Mouse (Mus musculus) heart, embryonic 16.5 days (tissue): Measurements from ENCODE around the gene Rhbdl2. TPM values are rescaled to one million over a fixed set of nuclear protein-coding genes. Genes with fewer than 3 reads are reported as not detected.

Experiments
- ATAC-seq: fragments of 200-750 bp; cut with Nextera tagmentation; replicated peaks from 2 replicates; pipeline ENCODE4 v1.8.0; 2017; ENCODE audit warnings: moderate number of reproducible peaks; ENCODE audit not compliant: insufficient read depth, low FRiP score; ENCODE audit errors: extremely low read depth
- H3K27ac ChIP-seq: fragments of 300-500 bp; sonication (generic); 2 replicates; pipeline ENCODE4 v1.5.1; 2014; ENCODE audit warnings: mild to moderate bottlenecking, low read length, control low read depth, moderate library complexity
- H3K27me3 ChIP-seq: fragments of 300-500 bp; sonication (generic); 2 replicates; pipeline ENCODE4 v1.6.1; 2014; ENCODE audit warnings: low read length, mixed read lengths; ENCODE audit not compliant: control insufficient read depth, insufficient read depth
- H3K36me3 ChIP-seq: fragments of 300-500 bp; sonication (generic); 2 replicates; pipeline ENCODE4 v1.6.1; 2014; ENCODE audit not compliant: control insufficient read depth, insufficient read depth
- H3K4me1 ChIP-seq: fragments of 300-500 bp; sonication (generic); 2 replicates; pipeline ENCODE4 v1.6.1; 2014; ENCODE audit warnings: low read length, mixed read lengths; ENCODE audit not compliant: control insufficient read depth, insufficient read depth
- H3K4me2 ChIP-seq: fragments of 300-500 bp; sonication (generic); 2 replicates; pipeline ENCODE4 v1.6.1; 2014; ENCODE audit warnings: low read depth, mild to moderate bottlenecking, control low read depth, low read length
- H3K4me3 ChIP-seq: fragments of 300-500 bp; sonication (generic); 2 replicates; pipeline ENCODE4 v1.5.1; 2014; ENCODE audit warnings: mild to moderate bottlenecking, control low read depth, low read length
- H3K9ac ChIP-seq: fragments of 300-500 bp; sonication (generic); 2 replicates; pipeline ENCODE4 v1.6.1; 2014; ENCODE audit warnings: low read length, control low read depth
- H3K9me3 ChIP-seq: fragments of 300-500 bp; sonication (generic); replicated peaks from 2 replicates; pipeline ENCODE4 v1.6.1; 2016; ENCODE audit warnings: low read length; ENCODE audit not compliant: control insufficient read depth
- WGBS: fragments of 180-500 bp; shearing (Covaris S2); extraction: QIAGEN DNeasy Blood & Tissue Kit; methylation state at CpG from one replicate; pipeline ENCODE4 v1.1.7; 2014; 5-methylcytosine and 5-hydroxymethylcytosine counted together
- polyA plus RNA-seq: library from polyadenylated mRNA; unstranded; fragments of >200 nt; fragmentation: Nextera tagmentation; extraction: Ambion mirVana; gene quantifications from 2 replicates; pipeline ENCODE4 v1.2.1, GENCODE M21; 2015

Gene Rhbdl2
- polyA plus RNA-seq: 3.4 and 4.1 TPM in 2 replicates

- H3K27ac ChIP-seq: peak within 1 kb of the TSS; percentile 59
Observed at GRCm38 (mm10) chr4:123787191-123787985, at the start of gene Rhbdl2. Gene Rhbdl2, plus strand, starts transcription at chr4:123787874.

GRCm38 (mm10) chr4:123738708-123739107 lies 49.0 kb upstream of the Rhbdl2 start:
- H3K36me3 ChIP-seq: peaks cover 46% of the 10 kb centered on the region
- no peak for ATAC-seq
- H3K4me2 ChIP-seq: no peak overlapping the region
- no peaks in the 10 kb centered on the region for H3K27me3 ChIP-seq
- no peaks in the 10 kb centered on the region for H3K9me3 ChIP-seq
- no peak overlapping the region for H3K4me3 ChIP-seq
- no peak overlapping the region for H3K9ac ChIP-seq
- 94% methylated on average over 4 of the region's 4 CpGs for WGBS
- H3K27ac ChIP-seq: no peak overlapping the region
- no peaks in the 10 kb centered on the region for H3K4me1 ChIP-seq

More at GRCm38 (mm10) chr4:123787191-123787985, at the start of gene Rhbdl2:
- H3K36me3 ChIP-seq: no peaks in the 10 kb centered on the region
- H3K4me2 ChIP-seq: peak within 1 kb of the TSS; percentile 66
- WGBS: 23% methylated on average over 12 of the region's 12 CpGs
- peaks cover 13% of the 10 kb centered on the region for H3K4me1 ChIP-seq
- H3K4me3 ChIP-seq: peak within 1 kb of the TSS; percentile 33
- peak within 1 kb of the TSS; percentile 58 for H3K9ac ChIP-seq
- peak; percentile 95 for ATAC-seq
- H3K9me3 ChIP-seq: no peaks in the 10 kb centered on the region
- H3K27me3 ChIP-seq: no peaks in the 10 kb centered on the region

GRCm38 (mm10) chr4:123742891-123743290 lies 44.8 kb upstream of the Rhbdl2 start:
- Histone ChIP-seq H3K4me2 (no peak overlapping the region), H3K4me1 (0 out of 2 replicates have a peak, but pooled peaks cover 2% of the 10 kb centered on the region), H3K27me3 (no peaks in the 10 kb centered on the region), H3K9me3 (no peaks in the 10 kb centered on the region), H3K36me3 (peaks cover 28% of the 10 kb centered on the region), H3K9ac (no peak overlapping the region), H3K27ac (no peak overlapping the region), H3K4me3 (no peak overlapping the region)
- ATAC-seq: no peak
- WGBS: 93% methylated on average over 1 of the region's 1 CpGs

- 86% methylated on average over 4 of the region's 4 CpGs for WGBS
- H3K4me2 ChIP-seq: no peak overlapping the region
- peaks cover 12% of the 10 kb centered on the region for H3K4me1 ChIP-seq
- H3K27me3 ChIP-seq: no peaks in the 10 kb centered on the region
- H3K9me3 ChIP-seq: no peaks in the 10 kb centered on the region
- no peak overlapping the region for H3K4me3 ChIP-seq
- H3K36me3 ChIP-seq: peaks cover 14% of the 10 kb centered on the region
- no peak overlapping the region for H3K27ac ChIP-seq
- H3K9ac ChIP-seq: no peak overlapping the region
- ATAC-seq: no peak
Observed at GRCm38 (mm10) chr4:123745221-123745775, 42.4 kb upstream of the Rhbdl2 start.

- Histone ChIP-seq H3K9ac (peak overlapping the region; percentile 91), H3K4me1 (peaks cover 15% of the 10 kb centered on the region), H3K4me3 (peak overlapping the region; percentile 90), H3K27ac (peak overlapping the region; percentile 32), H3K4me2 (peak overlapping the region; percentile 89), H3K27me3 (no peaks in the 10 kb centered on the region), H3K36me3 (no peaks in the 10 kb centered on the region), H3K9me3 (no peaks in the 10 kb centered on the region)
- no peak for ATAC-seq
- 12% methylated on average over 10 of the region's 10 CpGs for WGBS
Observed at GRCm38 (mm10) chr4:123748726-123749415, 38.8 kb upstream of the Rhbdl2 start.

- H3K4me2 ChIP-seq: peak overlapping the region; percentile 89
- WGBS: under 1% methylated on average over 52 of the region's 55 CpGs
- ATAC-seq: peak; percentile 62
- no peaks in the 10 kb centered on the region for H3K36me3 ChIP-seq
- H3K9ac ChIP-seq: peak overlapping the region; percentile 91
- H3K27me3 ChIP-seq: no peaks in the 10 kb centered on the region
- peaks cover 15% of the 10 kb centered on the region for H3K4me1 ChIP-seq
- H3K27ac ChIP-seq: peak overlapping the region; percentile 90
- no peaks in the 10 kb centered on the region for H3K9me3 ChIP-seq
- H3K4me3 ChIP-seq: peak overlapping the region; percentile 90
Observed at GRCm38 (mm10) chr4:123749484-123750130, 38.1 kb upstream of the Rhbdl2 start.

- H3K4me1 ChIP-seq: peaks cover 15% of the 10 kb centered on the region
- under 1% methylated on average over 45 of the region's 46 CpGs for WGBS
- no peaks in the 10 kb centered on the region for H3K36me3 ChIP-seq
- peak within 1 kb of the TSS; percentile 89 for H3K4me2 ChIP-seq
- H3K4me3 ChIP-seq: peak within 1 kb of the TSS; percentile 90
- H3K9ac ChIP-seq: peak within 1 kb of the TSS; percentile 91
- ATAC-seq: peak; percentile 98
- no peaks in the 10 kb centered on the region for H3K9me3 ChIP-seq
- peak within 1 kb of the TSS; percentile 90 for H3K27ac ChIP-seq
- no peaks in the 10 kb centered on the region for H3K27me3 ChIP-seq
Observed at GRCm38 (mm10) chr4:123750152-123750651, 37.5 kb upstream of the Rhbdl2 start, which contains the start of gene Akirin1. Gene Akirin1, minus strand, starts transcription at chr4:123750345.

- Histone ChIP-seq H3K36me3 (no peaks in the 10 kb centered on the region), H3K9me3 (no peaks in the 10 kb centered on the region), H3K9ac (peak overlapping the region; percentile 67), H3K4me3 (peak overlapping the region; percentile 90), H3K27me3 (no peaks in the 10 kb centered on the region), H3K4me1 (peaks cover 15% of the 10 kb centered on the region), H3K27ac (peak overlapping the region; percentile 66), H3K4me2 (peak overlapping the region; percentile 86)
- under 1% methylated on average over 8 of the region's 8 CpGs for WGBS
- no peak for ATAC-seq
Observed at GRCm38 (mm10) chr4:123750707-123751312, 36.9 kb upstream of the Rhbdl2 start.
